Mouse (Mus musculus): ENCODE data around the gene Rpl11.

The Rpl11 gene

GRCm38 (mm10) chr4:136070592-136070991, 17.4 kb upstream of the Rpl11 start:
- no peak for DNase-seq (ENCODE audit: low read depth, low spot score)

- DNase-seq (ENCODE audit: low read depth, low spot score): peak; percentile 81
Observed at GRCm38 (mm10) chr4:136069954-136070353, 16.7 kb upstream of the Rpl11 start.

DNA sequence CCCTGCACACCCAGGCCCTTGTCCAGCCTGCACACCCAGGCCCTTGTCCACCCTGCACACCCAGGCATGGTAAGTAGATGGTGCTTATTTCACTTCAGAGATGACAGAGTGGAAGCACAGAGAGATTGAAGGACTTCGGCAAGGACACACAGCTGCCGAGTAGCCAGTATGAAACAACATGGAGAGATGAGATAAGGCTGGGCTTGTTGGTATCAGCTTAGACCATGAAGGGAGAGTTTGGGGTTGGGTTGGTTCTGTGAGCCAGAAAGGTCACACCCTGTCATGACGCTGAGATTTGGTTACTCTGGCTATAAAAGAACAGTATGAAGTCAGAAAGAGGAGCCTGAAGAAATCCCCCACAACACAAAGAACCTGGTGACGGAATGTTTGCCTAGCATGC, 16.1 kb upstream of the Rpl11 start:
- DNase-seq (ENCODE audit: low read depth, low spot score): no peak

DNA sequence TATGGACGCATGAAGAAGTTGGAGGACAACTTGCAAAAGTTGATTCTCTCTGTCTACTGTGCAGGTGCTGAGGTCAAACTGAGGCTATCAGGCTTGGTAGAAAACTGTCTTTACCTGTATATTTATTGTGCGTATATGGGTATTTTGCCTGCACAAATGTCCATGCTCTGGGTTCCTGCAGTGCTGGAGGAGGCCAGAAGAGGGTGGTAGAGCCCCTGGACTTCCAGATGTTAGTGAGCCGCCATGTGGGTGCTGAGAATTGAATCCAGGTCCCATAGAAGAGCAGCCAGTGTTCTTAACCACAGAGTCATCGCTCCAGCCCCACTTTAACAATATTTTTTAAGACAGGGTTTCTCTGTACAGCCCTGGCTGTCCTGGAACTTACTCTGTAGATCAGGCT, 9.9 kb upstream of the Rpl11 start:
- peak; percentile 52 for DNase-seq (ENCODE audit: low read depth, low spot score)

DNA sequence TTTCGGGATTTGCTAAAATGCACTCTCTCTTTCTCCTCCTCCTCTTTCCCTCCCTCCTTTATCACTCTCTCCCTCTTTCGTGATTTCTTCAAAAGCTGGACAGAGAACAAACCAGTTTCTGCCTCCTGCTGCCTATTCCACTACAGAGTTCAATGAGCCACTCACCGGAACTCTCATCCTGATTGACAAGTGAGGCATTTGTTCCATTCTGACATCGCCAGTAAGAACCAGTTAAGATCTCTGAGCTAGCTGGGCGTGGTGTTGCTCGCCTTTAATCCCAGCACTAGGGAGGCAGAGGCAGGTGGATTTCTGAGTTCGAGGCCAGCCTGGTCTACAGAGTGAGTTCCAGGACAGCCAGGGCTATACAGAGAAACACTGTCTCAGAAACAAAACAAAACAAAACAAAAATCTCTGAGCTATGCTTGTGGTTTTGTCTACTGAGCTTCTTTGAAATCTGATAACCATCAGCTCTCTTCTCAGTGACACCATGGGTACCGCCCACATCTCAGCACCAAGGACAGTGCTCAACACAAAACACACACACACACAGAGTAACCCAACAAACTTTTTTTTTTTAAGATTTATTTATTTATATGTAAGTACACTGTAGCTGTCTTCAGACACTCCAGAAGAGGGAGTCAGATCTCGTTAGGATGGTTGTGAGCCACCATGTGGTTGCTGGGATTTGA, 6.7 kb upstream of the Rpl11 start:
- peak; percentile 60 for DNase-seq (ENCODE audit: low read depth, low spot score)

- DNase-seq (ENCODE audit: low read depth, low spot score): no peak
Observed at GRCm38 (mm10) chr4:136057916-136058315, 4.7 kb upstream of the Rpl11 start.

DNA sequence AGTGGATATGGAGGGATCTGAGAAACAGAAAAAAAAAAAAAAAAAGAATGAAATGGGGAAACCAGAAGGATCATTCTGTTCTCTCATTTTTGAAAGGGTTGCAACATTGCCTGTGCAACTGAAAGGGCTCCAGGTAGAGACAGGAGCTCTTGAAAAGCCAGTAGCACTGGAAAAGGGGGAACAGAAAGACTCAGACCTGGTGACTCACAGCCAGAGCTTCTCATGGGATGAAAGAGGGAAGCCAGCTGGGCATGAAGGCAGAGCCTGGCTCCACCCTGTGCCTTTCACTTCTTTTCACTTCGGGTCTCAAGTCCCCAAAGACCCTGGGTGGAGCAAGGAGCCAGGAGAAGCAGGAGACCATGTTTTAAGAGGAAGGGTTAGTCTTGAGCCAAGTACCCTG, 2.8 kb upstream of the Rpl11 start:
- no peak for DNase-seq (ENCODE audit: low read depth, low spot score)

DNA sequence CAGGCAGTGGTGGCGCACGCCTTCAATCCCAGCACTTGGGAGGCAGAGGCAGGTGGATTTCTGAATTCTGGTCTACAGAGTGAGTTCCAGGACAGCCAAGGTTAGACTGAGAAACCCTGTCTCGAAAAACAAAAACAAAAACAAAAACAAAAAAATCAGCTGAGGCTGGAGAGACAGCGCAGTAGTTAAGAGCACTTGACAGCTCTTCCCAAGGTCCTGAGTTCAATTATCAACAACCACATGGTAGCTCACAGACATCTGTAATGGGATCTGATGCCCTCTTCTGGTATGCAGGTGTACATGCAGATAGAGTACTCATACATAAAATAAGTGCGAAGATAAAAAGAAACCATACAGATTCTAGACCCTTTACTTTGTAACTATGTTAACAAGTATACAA, 615 bp upstream of the Rpl11 start:
- peak; percentile 66 for DNase-seq (ENCODE audit: low read depth, low spot score)

DNA sequence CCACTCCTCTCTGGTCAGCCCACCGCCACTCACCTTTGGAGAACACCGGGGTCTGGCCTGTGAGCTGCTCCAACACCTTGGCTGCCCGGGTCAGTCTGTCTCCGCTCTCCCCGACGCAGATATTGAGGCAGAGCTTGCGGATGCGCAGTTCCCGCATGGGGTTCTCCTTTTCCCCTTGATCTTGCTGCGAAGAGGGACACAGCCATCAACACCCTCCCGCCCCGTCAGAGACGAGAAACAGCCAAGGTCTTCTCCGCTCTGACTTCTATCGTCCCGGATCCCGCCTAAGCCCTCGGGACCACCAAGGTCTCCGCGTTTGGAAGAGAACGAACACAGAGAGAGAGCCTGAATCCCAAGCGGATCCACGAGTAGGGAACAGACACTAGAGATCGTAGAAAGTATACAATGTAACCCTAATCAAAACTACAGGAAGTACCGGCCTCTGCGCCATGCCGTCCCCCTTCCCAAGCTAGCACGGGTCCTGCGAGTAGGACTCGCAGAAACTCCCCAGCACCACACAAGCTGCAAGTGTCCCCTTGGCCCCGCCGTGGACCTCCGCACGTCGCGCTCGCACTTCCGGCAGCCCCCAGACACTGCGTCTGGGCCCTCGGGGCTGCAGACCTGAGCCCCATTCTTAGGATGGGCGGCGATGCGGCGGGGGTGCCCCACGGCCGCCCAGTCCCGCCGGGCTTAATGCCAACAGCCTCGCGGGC, 538 bp downstream of the Rpl11 start:
- no peak for DNase-seq (ENCODE audit: low read depth, low spot score)

- DNase-seq (ENCODE audit: low read depth, low spot score): peak; percentile 34
Observed at GRCm38 (mm10) chr4:136052060-136052459, 1.2 kb downstream of the Rpl11 start.

GRCm38 (mm10) chr4:136050226-136050625, 3.0 kb downstream of the Rpl11 start:
- no peak for DNase-seq (ENCODE audit: low read depth, low spot score)

DNA sequence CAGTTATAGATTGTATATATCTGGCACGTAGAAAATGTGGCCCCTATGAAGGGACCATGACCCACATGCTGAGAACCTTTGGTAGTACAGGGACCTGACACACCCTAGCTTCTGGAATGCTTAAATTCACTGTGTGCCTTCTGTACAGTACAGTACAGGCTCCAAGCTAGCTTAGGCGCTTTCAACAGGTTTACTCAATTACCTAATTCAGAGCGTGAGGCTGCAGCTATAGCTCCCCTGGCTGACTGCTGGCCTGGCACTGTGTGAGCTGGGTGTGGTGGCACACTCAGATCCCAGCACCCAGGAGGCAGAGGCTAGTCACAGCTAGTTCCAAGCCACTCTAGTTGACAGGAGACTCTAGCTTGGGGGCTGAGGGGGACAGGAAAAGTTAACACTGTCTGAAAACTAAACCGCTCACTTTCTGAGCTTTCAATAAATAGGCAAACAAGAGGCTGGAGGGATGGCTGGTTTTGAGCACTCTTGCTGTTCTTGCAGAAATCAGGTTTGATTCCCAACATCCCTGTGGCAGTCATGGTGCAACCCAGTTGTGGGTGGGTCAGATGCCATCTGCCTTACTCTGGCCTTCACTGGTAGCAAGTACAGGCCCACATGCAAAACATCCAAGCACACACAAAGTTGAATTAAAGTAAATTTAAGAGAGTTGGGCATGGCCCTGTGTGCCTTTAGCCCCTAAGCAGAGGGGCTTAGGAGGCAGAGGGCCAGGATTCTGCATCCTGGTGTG, 4.8 kb downstream of the Rpl11 start:
- DNase-seq (ENCODE audit: low read depth, low spot score): peak; percentile 81

- DNase-seq (ENCODE audit: low read depth, low spot score): peak; percentile 30
Observed at GRCm38 (mm10) chr4:136047626-136048025, 5.6 kb downstream of the Rpl11 start.

GRCm38 (mm10) chr4:136046888-136047287, 6.3 kb downstream of the Rpl11 start:
- DNase-seq (ENCODE audit: low read depth, low spot score): no peak

DNA sequence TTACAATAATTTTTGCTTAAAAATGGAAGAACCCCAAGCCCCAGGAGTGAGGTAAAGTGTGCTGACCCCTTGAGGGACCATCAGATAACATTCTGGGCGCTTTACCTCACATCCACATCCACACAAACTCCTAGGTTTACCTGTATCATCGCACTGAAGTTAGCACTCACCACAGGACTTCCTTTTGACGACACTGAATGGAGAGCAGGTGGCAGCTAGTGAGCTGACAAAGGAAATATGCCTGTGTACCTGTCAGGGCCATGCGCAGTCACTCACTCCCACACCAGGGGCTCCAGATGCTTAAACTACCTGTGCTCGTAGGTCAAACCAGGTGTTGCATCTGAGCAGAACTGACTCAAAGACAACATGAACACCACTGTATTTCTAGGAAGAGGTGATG, 8.1 kb downstream of the Rpl11 start:
- DNase-seq (ENCODE audit: low read depth, low spot score): no peak

- DNase-seq (ENCODE audit: low read depth, low spot score): no peak
Observed at GRCm38 (mm10) chr4:136043784-136044400, 9.3 kb downstream of the Rpl11 start.

DNA sequence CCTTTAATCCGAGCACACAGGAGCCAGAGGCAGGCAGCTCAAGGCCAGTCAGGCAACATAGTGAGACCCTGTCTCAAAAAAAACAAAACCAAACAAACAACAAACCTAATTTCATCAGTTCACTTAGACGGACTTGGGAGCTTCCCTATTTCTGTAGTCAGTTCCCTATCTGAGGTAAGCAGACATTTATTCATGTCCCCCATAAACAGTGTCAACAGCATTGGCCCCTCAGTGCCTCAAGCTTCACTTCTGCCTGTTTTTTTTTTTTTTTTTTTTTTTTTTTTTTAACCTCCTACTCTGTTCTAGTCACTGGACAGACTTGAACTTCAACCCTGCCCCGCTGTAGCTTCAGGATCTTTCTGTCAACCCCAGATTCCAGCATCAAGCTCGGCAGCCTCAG, 18.1 kb downstream of the Rpl11 start:
- no peak for DNase-seq (ENCODE audit: low read depth, low spot score)

GRCm38 (mm10) chr4:136033231-136033630, 20.0 kb downstream of the Rpl11 start:
- DNase-seq (ENCODE audit: low read depth, low spot score): no peak

GRCm38 (mm10) chr4:136030968-136031909, 22.0 kb downstream of the Rpl11 start:
- DNase-seq (ENCODE audit: low read depth, low spot score): peak; percentile 71

DNA sequence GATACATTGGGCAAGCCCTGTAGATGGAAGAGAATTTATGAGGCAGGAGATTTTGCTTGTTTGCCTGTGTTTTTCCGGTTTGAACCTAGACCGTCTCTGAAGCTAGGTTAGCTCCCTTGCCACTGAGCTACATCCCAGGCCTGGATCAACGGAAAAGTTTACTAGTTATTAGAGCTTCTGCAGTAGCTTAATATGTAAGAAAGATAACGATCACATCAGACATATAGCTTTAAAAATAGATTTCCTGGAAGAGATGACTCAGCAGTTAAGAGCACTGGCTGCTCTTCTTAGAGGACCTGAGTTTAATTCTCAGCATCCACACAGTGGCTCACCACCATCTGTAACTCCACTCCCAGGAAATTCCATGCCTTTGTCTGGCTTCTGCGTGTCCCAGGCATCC, 24.5 kb downstream of the Rpl11 start:
- no peak for DNase-seq (ENCODE audit: low read depth, low spot score)

GRCm38 (mm10) chr4:136028132-136028564, 25.1 kb downstream of the Rpl11 start:
- DNase-seq (ENCODE audit: low read depth, low spot score): no peak

All from ZHBTc4 (cell line).